Mouse (Mus musculus) liver, postnatal 0 days (tissue): Measurements from ENCODE around the gene Ppil4.

Experiments used
- CTCF ChIP-seq: sonication (generic); IDR thresholded peaks from 2 replicates; pipeline ENCODE4 v1.5.1; 2016; ENCODE audit warnings: antibody characterized with exemption, low read depth
- EP300 ChIP-seq: IDR thresholded peaks from 2 replicates; pipeline ENCODE4 v1.6.1; 2016; ENCODE audit warnings: antibody characterized with exemption, low read depth, mild to moderate bottlenecking

- TF ChIP-seq CTCF (no peak), EP300 (no peak)
Measured at GRCm38 (mm10) chr10:7779751-7780237, 12.9 kb upstream of the Ppil4 start.
